Mouse (Mus musculus) layer of hippocampus, postnatal 14 days (tissue): ENCODE measurements around the gene Tor3a. TPM values are rescaled to one million over a fixed set of nuclear protein-coding genes. Genes with fewer than 3 reads are reported as not detected.
A peak's percentile ranks its signal among the peaks of the same experiment; 100 is the strongest.

Experiments used
- DNase-seq, 2 experiments: peaks; one replicate each; pipeline ENCODE4 v3.0.0; 2021 to 2022; ENCODE audit warnings: low spot score in 2 of 2, mixed read lengths in 1 of 2
- total RNA-seq, 2 experiments: library from RNA; stranded (reverse); gene quantifications; 2 replicates each; pipeline ENCODE4 v1.2.3; 2021

Tor3a gene
- total RNA-seq, 2 experiments from 2014 or later: 5.3 to 7.4 TPM

- peak in 1 of 2 experiments; percentile 60 for DNase-seq
Measured at GRCm38 (mm10) chr1:156640577-156640976, 33.6 kb downstream of the Tor3a start.

- no peak for DNase-seq
Measured at GRCm38 (mm10) chr1:156639455-156639854, 34.7 kb downstream of the Tor3a start.

DNA sequence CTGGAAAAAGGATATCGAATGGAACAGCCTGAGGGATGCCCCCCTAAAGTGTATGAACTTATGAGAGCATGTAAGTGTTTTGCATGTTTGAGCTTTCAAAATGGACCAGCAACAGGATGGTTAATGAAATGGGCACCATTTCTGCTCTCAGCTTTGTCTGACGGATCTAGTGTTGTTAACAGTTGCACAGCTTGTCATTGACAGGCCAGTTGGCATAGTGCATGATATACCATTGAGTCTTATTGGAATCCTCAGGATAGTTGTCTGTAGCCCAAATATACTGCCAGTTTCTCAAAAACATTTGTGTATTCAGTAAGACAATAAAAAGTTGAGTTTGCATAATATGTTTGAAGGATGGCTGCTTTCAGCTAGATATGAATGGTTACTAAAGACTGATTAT is 39.0 kb downstream of the Tor3a start:
- DNase-seq: no peak

DNA sequence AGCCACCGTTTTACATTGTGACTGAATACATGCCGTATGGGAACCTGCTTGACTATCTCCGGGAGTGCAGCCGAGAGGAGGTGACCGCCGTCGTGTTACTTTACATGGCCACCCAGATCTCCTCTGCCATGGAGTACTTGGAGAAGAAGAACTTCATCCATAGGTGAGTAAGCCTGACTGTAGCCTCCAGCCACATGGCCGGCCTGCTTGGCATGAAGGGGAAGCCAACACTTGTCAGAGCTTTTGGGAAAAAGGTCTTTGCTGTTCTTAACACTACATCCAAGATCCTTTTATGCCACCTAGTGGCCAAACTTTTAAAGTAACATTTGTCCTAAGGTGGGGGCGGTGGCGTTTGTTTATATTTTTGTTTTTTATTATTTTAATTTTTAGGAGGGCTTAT is 41.1 kb downstream of the Tor3a start:
- DNase-seq: peak in 1 of 2 experiments; percentile 64

DNA sequence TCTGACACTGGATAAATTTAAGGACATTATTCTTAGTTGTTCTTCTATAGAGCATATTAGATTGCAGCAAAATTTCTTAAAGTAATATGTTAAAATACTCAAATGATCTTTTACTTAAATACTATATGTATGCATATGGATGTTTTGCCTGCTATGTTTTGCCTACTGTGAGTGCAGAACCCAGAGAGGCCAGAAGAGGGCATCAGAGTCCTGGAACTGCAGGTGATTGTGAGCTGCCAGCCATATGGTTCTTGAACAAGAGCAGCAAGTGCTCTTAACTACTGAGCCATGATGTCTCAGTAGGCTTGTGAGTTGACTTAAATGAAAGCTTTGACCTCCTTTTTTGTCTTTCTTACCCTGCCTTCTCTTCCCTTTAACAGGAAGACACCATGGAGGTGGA is 43.2 kb downstream of the Tor3a start:
- no peak for DNase-seq

- no peak for DNase-seq
Measured at GRCm38 (mm10) chr1:156629984-156630383, 44.2 kb downstream of the Tor3a start.

DNA sequence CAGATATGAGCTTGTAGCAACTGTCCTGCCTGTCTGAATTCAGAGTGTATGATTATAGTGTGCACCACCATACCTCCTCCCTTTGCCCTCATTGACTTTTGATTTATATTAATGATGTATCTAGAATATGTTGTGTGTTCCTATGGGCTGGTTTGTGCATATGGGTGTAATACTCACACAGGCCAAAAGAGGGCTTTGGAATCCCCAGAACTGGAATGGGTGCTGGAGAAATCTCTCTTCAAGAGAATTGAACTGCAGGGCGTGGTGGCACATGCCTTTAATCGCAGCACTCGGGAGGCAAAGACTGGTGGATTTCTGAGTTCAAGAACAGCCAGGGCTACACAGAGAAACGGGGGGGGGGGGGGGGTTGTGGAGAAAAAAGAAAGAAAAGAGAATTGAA is 47.4 kb downstream of the Tor3a start:
- no peak for DNase-seq

DNA sequence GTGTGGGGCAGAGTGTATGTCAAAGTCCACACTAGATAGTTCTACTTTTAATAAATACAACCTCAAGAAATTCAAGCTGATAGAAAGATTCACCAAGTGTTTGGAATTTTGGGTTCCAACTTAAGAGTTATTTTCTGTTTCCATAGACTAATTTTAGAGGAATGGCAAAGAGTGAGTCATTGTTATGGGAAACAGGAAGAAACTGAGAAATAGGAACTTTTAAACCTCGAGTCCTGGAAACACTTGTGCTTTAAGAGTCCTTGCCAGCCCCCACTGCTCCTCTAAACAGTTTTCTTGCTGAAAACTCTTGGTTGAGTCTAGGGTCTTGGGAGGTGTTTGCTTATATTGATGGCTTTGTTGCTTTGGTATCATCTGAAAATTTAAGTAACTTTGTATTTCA is 49.9 kb downstream of the Tor3a start:
- DNase-seq: no peak

DNA sequence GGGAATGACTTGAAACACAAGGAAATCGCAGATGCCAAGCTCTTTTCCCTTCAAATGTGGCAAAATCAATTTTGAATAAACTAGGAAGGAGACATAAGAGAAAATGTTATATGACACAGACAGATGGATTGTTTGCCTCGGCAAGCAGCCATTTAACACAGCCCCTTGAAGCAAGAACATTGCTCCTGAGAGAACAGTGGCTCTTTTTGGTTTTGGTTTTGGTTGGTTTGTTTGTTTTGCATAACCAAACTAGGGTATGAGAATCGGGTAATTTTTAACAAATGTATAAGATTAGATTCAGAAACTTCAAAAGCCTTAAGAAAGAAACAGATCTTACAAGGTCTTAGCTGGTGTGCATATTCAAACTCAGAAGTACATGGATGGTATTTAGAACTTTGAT is 53.2 kb downstream of the Tor3a start:
- no peak for DNase-seq

- no peak for DNase-seq
Measured at GRCm38 (mm10) chr1:156620292-156620909, 53.8 kb downstream of the Tor3a start.

DNA sequence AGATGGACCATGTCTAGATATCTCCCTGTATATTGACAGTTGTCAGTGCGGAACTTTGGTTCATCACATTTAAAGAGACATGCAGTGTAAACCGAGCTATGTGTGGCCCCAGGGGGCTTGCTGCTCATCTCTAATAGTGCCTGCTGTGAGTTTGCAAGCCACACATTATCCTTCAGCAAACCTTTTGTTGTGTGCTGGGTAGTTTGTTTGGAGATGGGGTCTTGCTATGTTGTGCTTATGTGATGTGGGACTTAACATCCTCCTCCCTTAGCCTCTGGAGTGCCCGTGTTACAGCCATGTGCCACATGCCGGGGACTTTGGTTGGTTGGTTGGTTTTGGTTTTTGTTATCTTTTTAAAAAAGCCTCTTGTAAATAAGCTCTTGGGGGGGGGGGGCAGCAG is 56.3 kb downstream of the Tor3a start:
- DNase-seq: no peak

DNA sequence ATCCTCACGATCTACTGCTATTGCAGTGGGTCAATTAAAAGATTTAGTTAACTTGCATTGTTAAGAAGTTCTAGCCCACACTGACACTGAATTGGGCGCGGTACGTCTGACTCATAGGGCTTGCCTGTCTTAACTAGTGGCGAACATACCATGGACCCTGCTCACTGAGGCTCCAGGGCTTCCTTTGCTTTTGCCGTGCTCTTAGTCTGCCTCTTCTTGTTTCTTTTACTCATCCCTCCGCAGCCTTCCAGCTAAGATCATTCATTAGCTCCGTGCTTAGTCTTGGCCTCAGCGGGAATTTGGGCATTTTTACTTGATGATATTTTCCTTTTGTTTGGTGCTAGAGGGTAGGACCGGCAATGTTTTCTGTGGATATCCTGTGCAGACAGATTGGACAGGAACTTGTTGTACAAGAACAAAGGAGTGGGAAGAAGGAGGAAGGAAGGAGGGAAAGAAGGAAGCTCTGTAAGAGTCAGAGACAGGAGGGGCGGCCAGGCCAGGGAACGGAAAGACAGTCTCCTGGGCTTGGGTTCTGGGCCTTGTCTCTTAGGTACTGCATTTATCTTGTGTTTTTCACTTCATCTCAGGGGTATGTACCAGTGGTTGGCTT is 57.1 kb downstream of the Tor3a start:
- no peak for DNase-seq

- no peak for DNase-seq
Measured at GRCm38 (mm10) chr1:156615381-156616133, 58.6 kb downstream of the Tor3a start.

GRCm38 (mm10) chr1:156614710-156615109 is 59.4 kb downstream of the Tor3a start:
- DNase-seq: no peak

DNA sequence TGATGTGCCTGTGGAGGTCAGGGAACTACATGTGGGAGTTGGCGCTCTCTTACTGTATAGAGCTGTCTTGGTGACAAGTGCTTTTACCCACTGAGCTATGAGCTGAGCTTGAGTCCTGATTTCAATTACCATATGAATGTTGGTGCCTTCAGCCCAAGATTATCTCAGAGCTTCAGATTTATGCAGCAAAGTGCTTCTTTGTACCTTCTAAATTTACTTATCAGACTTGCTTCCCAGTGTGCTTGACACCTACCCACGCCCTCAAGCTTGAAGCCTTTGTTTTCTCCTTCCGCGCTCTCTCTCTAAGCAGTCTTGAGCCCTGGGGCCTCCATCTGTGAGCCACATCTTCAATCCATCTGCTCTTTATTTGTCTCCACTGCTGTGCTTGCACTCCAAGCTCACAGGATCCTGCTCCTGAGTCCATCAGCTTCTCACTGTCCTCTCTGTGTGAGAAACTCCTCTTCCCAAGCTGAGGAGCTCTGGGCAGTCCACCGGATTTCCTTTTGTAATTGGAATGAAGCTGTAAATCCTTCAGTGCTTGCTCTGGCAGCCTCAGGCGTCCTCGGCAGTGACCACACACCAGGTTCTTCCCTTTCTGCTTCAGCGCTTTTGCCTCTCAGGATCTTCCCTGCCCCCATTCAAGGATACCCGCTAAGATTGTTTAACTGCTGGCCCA is 60.2 kb downstream of the Tor3a start:
- DNase-seq: no peak

DNA sequence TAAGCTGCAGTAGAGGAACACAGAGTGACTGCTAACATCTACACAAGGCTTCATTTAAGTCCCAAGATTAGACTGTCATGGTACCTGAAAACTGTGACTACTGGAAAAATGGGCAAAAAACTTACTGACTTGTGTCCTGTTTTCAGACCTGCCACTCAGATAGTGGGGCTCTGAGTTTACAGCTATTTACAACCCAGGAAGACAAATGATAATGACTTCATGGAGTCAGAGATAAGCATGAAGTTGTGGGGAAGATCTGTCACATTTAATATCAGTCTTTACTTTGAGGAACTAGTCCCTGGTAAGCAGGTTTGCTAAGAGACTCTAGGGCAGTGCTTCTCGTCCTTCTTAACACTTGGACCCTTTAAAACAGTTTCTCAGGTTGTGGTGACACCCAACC is 63.9 kb downstream of the Tor3a start:
- DNase-seq: no peak

DNA sequence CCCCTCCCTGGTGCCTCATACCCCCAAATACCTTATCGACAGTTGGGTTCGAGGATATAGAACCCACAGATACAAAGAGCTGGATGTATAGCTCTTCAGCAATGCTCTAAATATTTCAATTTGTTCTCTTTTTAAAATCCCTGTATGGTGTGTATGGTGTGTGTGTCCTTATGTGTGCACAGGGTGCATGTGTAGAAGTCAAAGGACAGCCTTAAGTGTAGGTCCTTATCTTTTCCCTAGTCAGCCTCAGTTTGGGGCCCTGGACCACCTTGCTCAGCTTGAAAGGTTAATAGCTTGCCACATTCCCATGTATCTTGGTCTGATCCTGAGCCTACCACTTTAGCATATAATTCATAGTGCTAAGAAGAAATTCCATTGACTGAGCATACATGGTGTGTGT is 65.7 kb downstream of the Tor3a start:
- DNase-seq: no peak

- no peak for DNase-seq
Measured at GRCm38 (mm10) chr1:156605940-156606339, 68.2 kb downstream of the Tor3a start.

- DNase-seq: no peak
Measured at GRCm38 (mm10) chr1:156605094-156605866, 68.9 kb downstream of the Tor3a start.
